In the genomic region with DNA sequence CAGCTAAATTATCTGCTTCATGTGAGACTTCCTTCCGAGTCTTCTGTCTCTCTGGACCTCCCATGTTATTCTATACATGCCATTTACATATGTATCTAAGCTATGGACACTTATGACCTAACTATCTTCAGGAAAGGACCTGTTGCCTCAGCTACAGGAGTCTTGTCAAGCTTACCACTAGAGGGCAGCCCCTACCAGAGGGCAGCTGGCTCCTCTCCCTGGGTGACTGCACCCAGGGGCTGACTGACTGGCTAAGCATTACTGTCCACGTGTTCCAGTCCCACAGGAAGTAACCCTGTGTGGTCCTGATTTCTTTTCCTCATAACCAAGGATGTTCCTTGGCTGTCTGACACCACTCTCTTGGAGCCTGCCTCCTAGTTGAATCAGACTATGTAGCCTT, we compare ENCODE assay signal across 9 mouse cellular contexts. TPM values are rescaled to one million over a fixed set of nuclear protein-coding genes. Genes with fewer than 3 reads are reported as not detected.
A peak's percentile ranks its signal among the peaks of the same experiment; 100 is the strongest.
DNase-seq lines count a peak whose midpoint lies in the region; ATAC-seq and TF ChIP-seq lines count a peak whose summit lies in the region.
"Had no signal": no experiment of that assay in that cellular context is flagged by ENCODE, and none has a peak within 500 bp of the region (broad histone marks: within the 10 kb centered on the region; RNA-seq: fewer than 3 reads in every experiment).

No protein-coding gene starts in this region.

- ATAC-seq in CD4-positive, CD25-positive, alpha-beta regulatory T cell, adult 4 months = no peak

- DNase-seq in CD4-positive, CD25-positive, alpha-beta regulatory T cell, adult 2 months (ENCODE audit: low read depth, low spot score) = peak; percentile 12
- peak; percentile 43 for DNase-seq in retina, embryonic 14.5 days (ENCODE audit: low spot score)
- no peak for DNase-seq in retina, postnatal 1 day
- peak; percentile 21 for DNase-seq in left cerebral cortex, adult 11 months (ENCODE audit: low spot score)
- DNase-seq in thymus, postnatal 25 days = peak; percentile 2
- DNase-seq in cerebellum, postnatal 4 days (ENCODE audit: low spot score in 2 of 2) = no peak

- no peak overlapping the region for H3K4me3 ChIP-seq in bone marrow macrophage, adult 2 months (ENCODE audit: insufficient read depth, low read length)
- H3K4me3 ChIP-seq: stomach, embryonic 15.5 days had no signal

- no peaks in the 10 kb centered on the region for H3K4me1 ChIP-seq in bone marrow macrophage, adult 2 months (ENCODE audit: control insufficient read depth, insufficient read depth, low read length)
- H3K4me1 ChIP-seq: stomach, embryonic 15.5 days had no signal

- no peak for TF ChIP-seq POLR2A in bone marrow macrophage, adult 2 months (IDR thresholded peaks at IDR 0.05; ENCODE audit: borderline replicate concordance, low read depth, low read length)

- peak; percentile 43; the same call in 1 of the 2 replicates for TF ChIP-seq CTCF in bone marrow macrophage, adult 2 months (IDR thresholded peaks at IDR 0.05; ENCODE audit: low read depth, low read length)

- H3K27ac ChIP-seq in bone marrow macrophage, adult 2 months (ENCODE audit: insufficient read depth, low read depth, low read length) = no peak overlapping the region
- H3K27ac ChIP-seq: stomach, embryonic 15.5 days had no signal

RNA-seq across cellular contexts. Expression of gene Mrap2, which starts 46.1 kb away (rescaled TPM):
- polyA plus RNA-seq in CD4-positive, CD25-positive, alpha-beta regulatory T cell, adult 4 months (2017; shearing (Covaris generic)) = under 1 TPM in 1 of 2 experiments, not detected in 1; 0.22 TPM
- polyA plus RNA-seq in bone marrow macrophage, adult 2 months (2012; ENCODE audit: insufficient read depth, insufficient read length, missing spikeins) = not detected in 2 replicates

Comparison
In these comparisons a context has a peak if more than half of its experiments do, and no peak if none do; other contexts are left out.
1. DNase-seq: peak in CD4-positive, CD25-positive, alpha-beta regulatory T cell, adult 2 months (single experiment), retina, embryonic 14.5 days (single experiment), left cerebral cortex, adult 11 months (single experiment) and thymus, postnatal 25 days (single experiment); none in retina, postnatal 1 day (single experiment) and cerebellum, postnatal 4 days (0 of 2).